Mouse (Mus musculus) megakaryocyte, embryonic 14.5 days (primary cell): ENCODE results near the gene Lgals1.

Experiments used
- FLI1 ChIP-seq: IDR thresholded peaks from 2 replicates; pipeline ENCODE4 v1.6.1; 2012; ENCODE audit warnings: low read length, inconsistent platforms, mixed read lengths
- GATA1 ChIP-seq: IDR thresholded peaks from 3 replicates; pipeline ENCODE4 v1.6.1; 2012; ENCODE audit warnings: mixed read lengths, low read length, inconsistent platforms, borderline replicate concordance

DNA sequence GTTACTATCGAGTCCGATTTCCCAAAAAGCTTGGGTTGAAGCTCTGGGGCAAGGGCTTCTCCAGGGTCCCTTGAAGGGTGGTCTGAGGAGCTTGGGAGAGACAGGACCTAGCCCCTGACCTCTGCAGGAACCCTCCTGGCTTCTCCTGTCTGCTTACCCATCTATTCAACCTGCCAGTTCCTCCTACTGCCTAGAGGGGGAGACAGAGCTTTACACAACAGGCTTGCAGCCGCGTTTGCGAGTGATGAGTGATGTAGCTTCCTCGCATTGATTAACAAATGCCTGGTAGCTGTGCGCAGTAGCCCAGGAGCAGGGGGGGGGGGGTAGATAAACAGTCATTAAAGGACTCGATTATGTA, 10.9 kb upstream of the Lgals1 start:
- TF ChIP-seq GATA1 (no peak), FLI1 (no peak)
